Mouse (Mus musculus): ENCODE data around the gene Dhx35. TPM values are rescaled to one million over a fixed set of nuclear protein-coding genes. Genes with fewer than 3 reads are reported as not detected.

Dhx35 gene
- polyA plus RNA-seq, 1 experiment from 2014 or later: 11.6 TPM

GRCm38 (mm10) chr2:158898469-158899196, 104.0 kb downstream of the Dhx35 start:
- Histone ChIP-seq H3K4me2 (no peak overlapping the region), H3K4me1 (no peaks in the 10 kb centered on the region), H3K27me3 (no peaks in the 10 kb centered on the region), H3K9me3 (no peaks in the 10 kb centered on the region), H3K36me3 (no peaks in the 10 kb centered on the region), H3K27ac (no peak overlapping the region), H3K9ac (no peak overlapping the region), H3K4me3 (no peak overlapping the region)
- WGBS: 10% methylated on average over 13 of the region's 13 CpGs
- ATAC-seq (ENCODE audit: insufficient number of reproducible peaks, low FRiP score, low TSS enrichment, low read depth): no peak

Other genes starting within 250 kb of the Dhx35 start
- gene Slc32a1, start 184.0 kb upstream of the Dhx35 start, polyA plus RNA-seq (2015; fragmentation: Nextera tagmentation; extraction: Ambion mirVana): not detected in 2 replicates
- gene Actr5, start 169.9 kb upstream of the Dhx35 start, polyA plus RNA-seq (2015; fragmentation: Nextera tagmentation; extraction: Ambion mirVana): 7.2 and 10.2 TPM in 2 replicates
- gene Ppp1r16b, start 129.4 kb upstream of the Dhx35 start, polyA plus RNA-seq (2015; fragmentation: Nextera tagmentation; extraction: Ambion mirVana): 4.1 and 4.3 TPM in 2 replicates
- 43.0 and 43.4 TPM in 2 replicates for gene Fam83d, start 26.7 kb upstream of the Dhx35 start, polyA plus RNA-seq (2015; fragmentation: Nextera tagmentation; extraction: Ambion mirVana)